Mouse (Mus musculus): ENCODE measurements at regions not wholly inside any gene's neighbourhood (a gene's known extent, or its start where the extent isn't known, plus 50 kb on each side); places are given as distances from the start of the nearest gene placed in this dataset.

DNA sequence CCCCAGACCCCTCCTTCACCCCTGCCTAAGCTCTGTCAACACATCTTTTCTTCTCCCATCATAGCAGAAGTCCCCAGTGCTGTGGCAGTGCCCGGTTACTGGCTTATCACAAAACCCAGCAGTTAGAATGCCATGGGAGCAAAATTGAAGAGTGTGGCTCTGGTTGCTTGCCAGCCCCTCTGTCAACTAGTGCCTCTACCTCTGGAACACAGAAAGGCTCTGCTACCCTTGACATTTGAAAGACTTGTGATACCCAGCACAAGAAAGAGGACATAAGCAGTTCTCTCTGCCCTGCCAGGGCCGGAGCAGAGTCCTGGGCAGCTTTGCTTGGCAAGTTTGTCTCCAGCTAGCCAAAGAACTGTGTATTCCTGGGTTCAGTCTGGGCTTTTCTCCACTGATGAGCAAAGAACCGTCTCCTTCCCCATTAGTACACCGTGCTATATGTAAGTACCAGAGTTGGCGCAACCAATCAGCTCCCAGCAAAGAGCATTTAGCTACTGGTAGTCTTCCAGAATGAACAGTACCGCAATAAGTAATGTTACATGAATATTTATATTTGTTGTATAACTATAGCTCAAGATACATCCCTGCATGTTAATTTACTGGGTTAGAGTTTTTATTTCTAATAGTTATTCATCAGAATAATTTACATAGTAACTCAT, 137.5 kb upstream of the Arg1 start:
- H3K27ac ChIP-seq, result no peak overlapping the region

DNA sequence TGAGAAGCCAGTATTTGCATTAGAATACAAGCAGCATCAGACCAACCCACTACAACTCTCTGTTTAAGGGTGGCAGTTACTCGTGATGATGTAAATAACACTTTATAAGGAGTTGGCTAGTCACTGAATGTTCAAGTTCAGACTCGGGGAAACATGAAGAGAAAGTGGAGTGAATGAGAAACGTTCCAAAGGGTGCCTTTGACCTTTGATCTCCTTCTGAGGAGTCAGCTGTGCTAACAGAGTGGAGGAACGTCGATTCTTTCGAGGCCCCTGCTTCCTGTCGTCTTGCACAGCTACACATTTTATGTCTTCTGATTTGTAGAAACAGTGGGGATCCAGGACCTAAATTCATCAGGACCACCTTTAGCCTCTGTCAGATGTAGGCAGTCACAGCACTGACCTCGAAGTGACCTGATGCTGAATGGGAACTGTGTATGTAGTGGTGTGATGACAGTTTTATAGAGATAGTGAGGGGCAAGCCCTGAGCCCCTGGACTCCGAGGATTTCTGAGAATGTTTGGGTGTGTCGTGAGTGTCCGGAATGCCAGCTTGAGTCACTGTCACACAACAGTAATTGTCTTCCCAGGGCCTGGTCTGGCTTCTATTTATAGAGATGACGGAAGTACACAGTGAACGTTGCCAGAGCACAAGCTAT, 134.2 kb upstream of the Arg1 start:
- H3K4me3 ChIP-seq (replicated peaks), result no peak overlapping the region
- no peaks in the 10 kb centered on the region for H3K9me3 ChIP-seq
- H3K9ac ChIP-seq (replicated peaks), result no peak overlapping the region
- H3K36me3 ChIP-seq, result no peaks in the 10 kb centered on the region
- WGBS, result 61% methylated on average over 13 of the region's 13 CpGs
- ATAC-seq, result no peak
- no peak overlapping the region for H3K27ac ChIP-seq
- H3K4me1 ChIP-seq (replicated peaks), result no peaks in the 10 kb centered on the region
- H3K27me3 ChIP-seq, result no peaks in the 10 kb centered on the region
- H3K4me2 ChIP-seq (replicated peaks), result no peak overlapping the region

More for the DNA sequence above, 137.5 kb upstream of the Arg1 start:
- Histone ChIP-seq H3K4me3 (replicated peaks) (no peak overlapping the region), H3K36me3 (no peaks in the 10 kb centered on the region), H3K9ac (replicated peaks) (no peak overlapping the region), H3K9me3 (no peaks in the 10 kb centered on the region), H3K27me3 (no peaks in the 10 kb centered on the region), H3K4me1 (replicated peaks) (no peaks in the 10 kb centered on the region), H3K4me2 (replicated peaks) (no peak overlapping the region)
- 86% methylated on average over 6 of the region's 6 CpGs for WGBS
- no peak for ATAC-seq

DNA sequence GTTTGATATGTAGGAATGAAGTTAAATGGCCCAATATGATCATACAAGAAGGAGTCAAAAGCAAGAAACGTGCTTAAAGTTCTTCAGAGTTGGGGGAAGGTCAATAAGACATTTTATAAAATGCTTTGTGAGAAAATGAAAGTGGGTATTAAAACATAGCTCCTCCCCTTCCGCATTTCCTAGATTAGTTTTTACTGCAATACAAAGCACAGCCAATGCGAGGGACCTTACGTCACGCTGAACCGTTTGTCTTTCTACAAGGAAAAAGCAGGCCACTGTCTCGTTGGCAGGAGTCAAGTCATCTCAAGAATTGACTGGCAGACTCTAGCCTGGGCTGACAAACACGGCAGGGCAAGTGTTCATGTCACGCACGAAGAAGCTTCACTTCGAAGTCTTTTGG, 131.4 kb upstream of the Arg1 start:
- no peak for ATAC-seq
- no peak overlapping the region for H3K4me2 ChIP-seq (replicated peaks)
- H3K27ac ChIP-seq, result no peak overlapping the region
- no peak overlapping the region for H3K4me3 ChIP-seq (replicated peaks)
- no peaks in the 10 kb centered on the region for H3K9me3 ChIP-seq
- H3K4me1 ChIP-seq (replicated peaks), result no peaks in the 10 kb centered on the region
- WGBS, result 84% methylated on average over 11 of the region's 11 CpGs
- no peak overlapping the region for H3K9ac ChIP-seq (replicated peaks)
- H3K36me3 ChIP-seq, result no peaks in the 10 kb centered on the region
- no peaks in the 10 kb centered on the region for H3K27me3 ChIP-seq

DNA sequence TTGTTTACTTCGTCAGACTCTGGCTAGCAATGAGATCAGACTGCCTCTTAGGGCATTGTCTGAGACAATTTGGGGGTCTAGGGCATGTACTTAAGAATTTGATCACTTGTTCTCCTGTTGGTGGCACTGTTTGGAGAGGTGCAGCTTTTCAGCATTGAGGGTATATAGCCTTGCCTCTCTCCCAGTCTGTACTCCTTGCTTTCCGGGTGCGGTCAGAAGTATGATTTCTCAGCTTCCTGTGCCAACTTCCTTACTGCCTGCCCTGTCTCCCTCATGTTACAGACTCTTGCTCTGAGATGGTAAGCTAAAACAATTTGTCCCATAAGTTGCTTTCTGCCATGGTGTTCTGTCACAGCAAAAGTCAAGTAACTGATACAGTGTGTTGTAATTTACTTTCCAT, 124.7 kb upstream of the Arg1 start:
- Histone ChIP-seq H3K9ac (replicated peaks) (no peak overlapping the region), H3K4me2 (replicated peaks) (no peak overlapping the region), H3K36me3 (no peaks in the 10 kb centered on the region), H3K4me3 (replicated peaks) (no peak overlapping the region), H3K27me3 (no peaks in the 10 kb centered on the region), H3K9me3 (no peaks in the 10 kb centered on the region), H3K4me1 (replicated peaks) (no peaks in the 10 kb centered on the region), H3K27ac (no peak overlapping the region)
- ATAC-seq, result no peak
- WGBS, result 69% methylated on average over 3 of the region's 3 CpGs

DNA sequence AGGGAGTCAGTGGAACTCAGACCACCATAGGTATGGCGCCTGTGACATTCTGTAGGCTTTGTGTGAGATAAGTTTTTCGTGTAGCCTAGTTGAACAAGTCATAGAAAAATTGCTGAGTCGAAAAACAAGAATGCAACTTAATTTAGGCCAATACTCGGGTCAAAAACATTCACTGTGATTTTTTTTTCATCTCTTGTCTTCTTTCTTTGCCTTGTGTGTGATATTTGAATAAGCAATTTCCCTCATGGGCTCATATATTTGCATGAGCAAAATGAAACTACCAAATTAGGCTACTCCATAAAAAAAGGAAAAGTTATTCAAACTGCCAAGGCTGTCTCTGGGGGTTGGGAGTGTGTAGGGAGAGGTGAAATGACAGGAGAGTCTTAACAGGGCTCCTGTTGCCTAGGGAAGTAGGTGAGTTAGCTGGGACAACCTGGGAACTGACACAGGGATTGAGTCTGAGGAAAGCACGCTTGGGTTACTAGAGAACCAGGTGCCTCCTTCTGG, 124.1 kb upstream of the Arg1 start:
- Histone ChIP-seq H3K4me2 (replicated peaks) (no peak overlapping the region), H3K4me3 (replicated peaks) (no peak overlapping the region), H3K9ac (replicated peaks) (no peak overlapping the region), H3K27ac (no peak overlapping the region), H3K36me3 (no peaks in the 10 kb centered on the region), H3K9me3 (no peaks in the 10 kb centered on the region), H3K4me1 (replicated peaks) (no peaks in the 10 kb centered on the region), H3K27me3 (no peaks in the 10 kb centered on the region)
- 86% methylated on average over 5 of the region's 5 CpGs for WGBS
- no peak for ATAC-seq

DNA sequence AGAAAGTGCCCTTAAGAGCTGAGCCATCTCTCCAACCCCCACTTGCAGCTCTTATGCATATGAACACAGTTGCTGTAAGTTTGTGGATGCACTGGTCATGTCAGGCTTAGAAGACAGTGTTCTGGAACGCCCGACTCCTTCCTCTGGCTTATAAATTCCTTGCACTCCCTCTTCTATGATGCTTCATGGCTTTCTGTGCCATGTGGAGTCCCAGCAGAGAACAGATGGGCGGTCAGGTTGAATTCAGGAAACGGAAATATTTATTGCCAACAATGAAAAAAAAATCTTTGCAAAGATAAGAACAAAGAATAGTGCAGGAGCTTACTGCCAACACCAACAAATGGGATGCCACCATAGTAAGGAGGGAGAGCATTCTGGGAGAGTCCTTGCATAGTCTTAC, 113.9 kb upstream of the Arg1 start:
- no peak overlapping the region for H3K27ac ChIP-seq
- 91% methylated on average over 4 of the region's 4 CpGs for WGBS
- ATAC-seq, result no peak

DNA sequence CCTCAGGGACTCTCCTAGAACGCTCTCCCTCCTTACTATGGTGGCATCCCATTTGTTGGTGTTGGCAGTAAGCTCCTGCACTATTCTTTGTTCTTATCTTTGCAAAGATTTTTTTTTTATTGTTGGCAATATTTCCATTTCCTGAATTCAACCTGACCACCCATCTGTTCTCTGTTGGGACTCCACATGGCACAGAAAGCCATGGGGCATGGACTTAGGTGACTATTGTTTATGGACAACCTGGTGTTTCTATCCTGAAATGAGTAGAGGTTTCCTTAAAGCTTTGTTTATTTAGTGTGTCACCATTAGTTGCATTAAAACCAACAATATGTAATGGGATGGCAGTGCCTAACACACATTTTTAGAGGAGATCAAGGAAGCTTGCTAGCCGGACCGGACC, 112.6 kb upstream of the Arg1 start:
- Histone ChIP-seq H3K4me2 (replicated peaks) (no peak overlapping the region), H3K9ac (replicated peaks) (no peak overlapping the region), H3K27ac (no peak overlapping the region), H3K9me3 (no peaks in the 10 kb centered on the region), H3K36me3 (no peaks in the 10 kb centered on the region), H3K4me3 (replicated peaks) (no peak overlapping the region), H3K4me1 (replicated peaks) (no peaks in the 10 kb centered on the region), H3K27me3 (no peaks in the 10 kb centered on the region)
- ATAC-seq, result no peak
- 94% methylated on average over 3 of the region's 3 CpGs for WGBS

More for the DNA sequence above, 113.9 kb upstream of the Arg1 start:
- Histone ChIP-seq H3K36me3 (no peaks in the 10 kb centered on the region), H3K4me1 (replicated peaks) (no peaks in the 10 kb centered on the region), H3K9ac (replicated peaks) (no peak overlapping the region), H3K27me3 (no peaks in the 10 kb centered on the region), H3K4me2 (replicated peaks) (no peak overlapping the region), H3K4me3 (replicated peaks) (no peak overlapping the region), H3K9me3 (no peaks in the 10 kb centered on the region)

DNA sequence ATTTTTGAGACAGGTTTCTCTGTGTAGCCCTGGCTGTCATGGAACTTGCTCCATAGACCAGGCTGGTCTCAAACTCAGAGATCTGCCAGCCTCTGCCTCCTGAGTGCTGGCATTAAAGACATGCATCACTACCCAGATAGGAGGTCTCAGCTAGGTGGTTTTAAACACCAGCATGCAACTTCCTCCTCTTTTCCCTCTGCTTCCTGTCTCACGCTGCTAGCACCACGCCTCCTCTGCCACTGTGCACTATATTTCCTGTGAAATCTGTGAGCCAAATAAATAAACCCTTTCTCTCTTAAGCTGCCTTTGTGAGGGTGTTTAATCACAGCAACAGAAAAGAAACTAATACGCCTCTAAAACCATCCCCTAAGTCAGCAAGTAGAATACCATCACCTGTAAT, 109.6 kb upstream of the Arg1 start:
- Histone ChIP-seq H3K9ac (replicated peaks) (no peak overlapping the region), H3K4me3 (replicated peaks) (no peak overlapping the region), H3K4me2 (replicated peaks) (no peak overlapping the region), H3K4me1 (replicated peaks) (no peaks in the 10 kb centered on the region), H3K27me3 (no peaks in the 10 kb centered on the region), H3K27ac (no peak overlapping the region), H3K36me3 (no peaks in the 10 kb centered on the region), H3K9me3 (no peaks in the 10 kb centered on the region)
- WGBS, result 89% methylated on average over 3 of the region's 3 CpGs
- ATAC-seq, result no peak

DNA sequence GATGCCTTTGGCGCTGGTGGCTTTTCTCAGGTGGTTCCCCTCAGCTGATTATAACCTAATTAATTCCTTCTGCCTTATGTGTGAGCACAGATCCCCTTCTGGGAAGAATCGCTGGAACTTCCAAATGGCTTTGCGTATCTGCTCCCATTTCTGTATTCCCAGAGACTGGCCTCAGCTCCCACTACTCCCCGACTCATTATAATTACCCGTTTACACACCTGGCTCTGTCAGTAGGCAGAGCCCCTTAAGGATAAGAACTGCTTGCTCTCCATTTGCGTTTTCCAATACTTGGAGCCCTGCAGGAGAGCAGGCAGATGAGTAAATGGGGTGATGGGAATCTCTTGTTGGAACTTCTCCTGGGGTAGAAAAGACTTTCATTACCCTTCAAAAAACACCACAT, 108.1 kb upstream of the Arg1 start:
- ATAC-seq, result no peak
- no peak overlapping the region for H3K9ac ChIP-seq (replicated peaks)
- no peak overlapping the region for H3K4me2 ChIP-seq (replicated peaks)
- H3K27ac ChIP-seq, result no peak overlapping the region
- WGBS, result 79% methylated on average over 6 of the region's 6 CpGs
- H3K36me3 ChIP-seq, result no peaks in the 10 kb centered on the region
- no peaks in the 10 kb centered on the region for H3K9me3 ChIP-seq
- no peak overlapping the region for H3K4me3 ChIP-seq (replicated peaks)
- no peaks in the 10 kb centered on the region for H3K4me1 ChIP-seq (replicated peaks)
- H3K27me3 ChIP-seq, result no peaks in the 10 kb centered on the region

DNA sequence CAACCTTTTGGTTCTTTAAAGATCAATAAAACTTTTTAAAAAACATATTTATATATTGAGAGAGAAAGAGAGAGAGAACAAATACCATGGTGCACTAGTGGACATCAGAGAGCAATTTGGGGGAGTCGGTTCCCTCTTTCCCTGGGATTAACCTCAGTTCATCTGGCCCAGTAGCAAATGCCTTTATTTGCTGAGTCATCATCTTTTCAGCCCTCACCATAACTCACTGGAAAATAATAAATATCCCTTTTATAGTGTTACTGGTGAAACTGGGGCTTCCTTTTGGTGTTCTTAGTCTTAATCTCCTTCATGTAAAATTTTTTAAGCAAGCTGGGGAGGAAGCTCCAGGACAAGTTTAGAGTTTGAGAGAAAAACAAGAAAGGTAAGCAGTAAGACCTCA, 105.3 kb upstream of the Arg1 start:
- Histone ChIP-seq H3K4me1 (replicated peaks) (0 out of 2 replicates have a peak, but pooled peaks cover 2% of the 10 kb centered on the region), H3K4me2 (replicated peaks) (no peak overlapping the region), H3K9me3 (peaks cover 4% of the 10 kb centered on the region; the same call in 1 of the 2 replicates), H3K36me3 (no peaks in the 10 kb centered on the region), H3K27ac (no peak overlapping the region), H3K27me3 (no peaks in the 10 kb centered on the region), H3K4me3 (replicated peaks) (no peak overlapping the region), H3K9ac (replicated peaks) (no peak overlapping the region)
- 73% methylated on average over 1 of the region's 1 CpGs for WGBS
- no peak for ATAC-seq

DNA sequence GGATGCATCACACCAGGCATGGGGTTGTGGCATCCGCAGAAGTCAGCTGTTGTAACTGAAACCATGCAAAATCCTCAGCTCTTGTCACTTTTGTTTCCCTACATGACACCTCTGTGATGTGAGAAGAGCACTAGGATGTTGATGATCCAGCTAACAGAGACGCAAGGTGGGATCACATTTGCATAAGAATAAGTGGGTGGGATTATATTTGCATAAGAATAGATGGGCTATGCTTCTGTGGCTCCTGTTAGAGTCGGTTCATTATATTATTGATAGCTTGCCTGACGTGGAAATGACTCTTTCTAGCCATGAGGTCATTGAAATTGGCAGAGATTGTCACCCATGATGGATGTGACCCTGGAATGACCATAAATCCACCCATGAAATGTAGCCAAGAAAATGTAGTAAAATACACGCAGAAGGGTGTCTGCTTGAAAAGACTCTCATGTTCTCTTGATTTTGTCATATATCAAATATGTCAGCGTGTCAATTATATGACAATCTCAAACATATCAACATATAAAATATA, 102.2 kb upstream of the Arg1 start:
- WGBS, result 39% methylated on average over 6 of the region's 6 CpGs
- ATAC-seq, result no peak
- H3K4me3 ChIP-seq (replicated peaks), result no peak overlapping the region

DNA sequence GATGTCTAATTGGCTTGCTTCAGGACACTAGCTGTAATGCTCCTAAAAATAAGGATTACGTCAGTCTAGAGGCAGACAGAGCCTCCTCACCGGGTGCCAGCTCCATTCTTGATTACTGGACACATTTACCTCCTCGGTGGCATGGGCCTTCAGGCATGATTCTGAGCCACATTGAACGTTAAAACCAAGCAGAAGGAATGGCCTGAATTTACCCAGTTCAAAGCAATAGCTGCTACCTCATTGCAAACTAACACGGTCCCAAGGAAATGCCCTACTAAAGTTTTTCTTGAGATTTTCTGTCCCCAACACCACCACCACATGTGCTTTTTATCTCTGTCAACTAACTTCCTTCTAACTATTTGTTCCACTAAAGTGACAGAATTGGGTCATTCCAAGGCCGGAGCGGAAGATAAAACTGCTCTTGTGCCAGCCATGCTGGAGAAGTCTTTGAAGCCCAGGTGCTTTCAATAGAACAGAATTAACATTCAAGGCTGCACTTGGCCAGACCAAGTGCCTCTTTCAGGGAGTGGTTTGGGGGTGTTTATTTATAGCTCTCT, 96.4 kb upstream of the Arg1 start:
- Histone ChIP-seq H3K4me2 (replicated peaks) (no peak overlapping the region), H3K9ac (replicated peaks) (no peak overlapping the region), H3K9me3 (peaks cover 7% of the 10 kb centered on the region), H3K27me3 (no peaks in the 10 kb centered on the region), H3K4me1 (replicated peaks) (0 out of 2 replicates have a peak, but pooled peaks cover 5% of the 10 kb centered on the region), H3K4me3 (replicated peaks) (no peak overlapping the region), H3K36me3 (no peaks in the 10 kb centered on the region), H3K27ac (no peak overlapping the region)
- 61% methylated on average over 7 of the region's 7 CpGs for WGBS
- ATAC-seq, result 0 out of 2 replicates have a peak, but pooled peaks have one; percentile 37

More for the DNA sequence above, 102.2 kb upstream of the Arg1 start:
- Histone ChIP-seq H3K4me1 (replicated peaks) (0 out of 2 replicates have a peak, but pooled peaks cover 2% of the 10 kb centered on the region), H3K27ac (no peak overlapping the region), H3K9ac (replicated peaks) (no peak overlapping the region), H3K36me3 (no peaks in the 10 kb centered on the region), H3K27me3 (no peaks in the 10 kb centered on the region), H3K9me3 (peaks cover 4% of the 10 kb centered on the region; the same call in 1 of the 2 replicates), H3K4me2 (replicated peaks) (no peak overlapping the region)
